Mouse (Mus musculus) spleen, adult 12 weeks (tissue): ENCODE data around the gene Vipr2.
A peak's percentile ranks its signal among the peaks of the same experiment; 100 is the strongest.

Experiments
- DNase-seq: peaks from one replicate; pipeline ENCODE4 v3.0.0; 2022; ENCODE audit warnings: low spot score

Vipr2 gene

DNA sequence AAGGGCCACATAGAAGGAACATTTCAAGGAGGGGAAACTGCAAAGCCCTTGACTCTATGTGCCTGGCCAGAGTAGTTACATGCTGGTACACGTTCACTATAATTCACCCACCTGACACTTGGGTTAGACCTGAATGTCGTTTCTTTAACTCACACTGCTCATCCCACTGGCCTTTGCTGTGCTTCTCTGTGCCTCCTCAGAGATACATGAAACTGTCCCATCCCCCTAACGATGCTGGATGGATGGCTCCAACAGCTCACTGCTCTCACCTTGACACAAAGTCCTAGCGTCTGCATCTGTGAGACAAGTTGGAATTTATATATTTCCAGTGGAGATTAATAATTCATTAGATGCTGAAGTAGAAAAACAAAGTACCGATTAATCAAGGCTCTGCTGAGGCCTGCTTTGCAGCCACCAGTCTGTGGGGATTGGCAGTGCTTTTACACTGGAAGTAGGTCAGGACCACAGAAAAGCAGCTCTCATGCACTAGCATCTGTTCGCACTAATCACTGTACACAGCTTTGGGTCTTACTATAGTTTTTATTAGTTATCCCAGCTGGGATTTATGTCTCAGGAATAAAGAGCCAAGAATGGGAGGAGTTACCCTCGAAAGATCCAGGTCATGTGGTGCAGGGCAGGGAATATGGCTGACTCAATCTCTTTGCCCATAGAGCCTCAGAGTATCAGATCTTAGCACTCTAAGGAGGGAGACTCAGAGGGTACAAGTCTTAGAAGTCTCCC, 79.4 kb downstream of the Vipr2 start:
- no peak for DNase-seq

DNA sequence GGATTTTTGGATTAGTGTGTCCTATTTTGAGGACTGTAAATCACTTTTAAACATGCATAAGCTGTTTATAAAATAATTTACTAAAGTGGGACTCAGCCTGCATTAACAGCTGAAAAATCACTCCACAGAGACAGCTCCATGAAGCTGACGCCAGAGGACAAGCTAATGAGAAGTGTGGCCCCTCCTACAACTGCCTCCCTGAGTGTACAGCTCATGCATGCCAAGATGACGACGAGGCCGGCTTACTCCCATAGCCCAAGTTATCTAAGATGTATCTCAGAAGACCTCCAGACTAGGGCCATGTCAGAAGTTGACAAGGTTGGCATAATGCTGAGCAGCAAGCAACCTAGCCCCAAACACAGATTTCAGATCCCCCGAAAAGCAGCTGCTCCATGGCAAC, 81.7 kb downstream of the Vipr2 start:
- no peak for DNase-seq

DNA sequence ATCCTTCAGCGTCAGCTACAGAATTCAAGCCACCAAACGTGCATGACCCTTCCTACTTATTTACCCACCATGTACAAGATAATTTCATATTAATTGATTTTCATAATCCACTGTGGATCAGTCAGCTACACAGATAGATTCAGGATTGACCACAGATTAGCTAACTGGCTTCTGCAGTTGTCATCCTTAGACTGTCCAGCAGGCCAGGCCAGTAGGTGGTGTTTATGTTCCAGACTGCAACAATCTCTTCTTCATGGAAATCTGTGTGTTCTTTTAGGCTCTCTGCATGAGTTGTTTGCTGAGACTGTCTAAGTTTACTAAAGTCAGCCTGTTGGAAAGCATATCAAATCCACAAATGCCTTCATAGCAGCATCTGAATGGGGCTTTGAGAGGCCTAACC, 82.2 kb downstream of the Vipr2 start:
- DNase-seq, result no peak

DNA sequence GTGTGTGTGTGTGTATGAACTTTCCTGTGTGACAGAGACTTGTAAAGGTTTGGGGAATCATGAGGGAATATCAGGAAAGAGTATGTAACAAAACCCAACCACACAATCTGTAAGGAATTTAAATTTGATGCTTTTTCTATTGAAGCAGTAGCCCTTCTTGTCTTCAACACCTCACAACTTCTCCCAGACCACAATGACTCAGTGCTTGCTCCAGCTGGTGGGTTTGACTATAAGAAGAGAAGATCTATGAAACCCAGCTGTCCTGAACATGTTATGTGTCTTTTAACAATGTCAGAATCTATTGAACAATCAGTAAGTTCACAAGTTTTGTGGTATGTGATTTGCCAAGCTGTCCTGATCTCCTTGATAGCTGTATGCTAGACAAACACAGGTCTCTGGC, 87.8 kb downstream of the Vipr2 start:
- DNase-seq, result no peak

DNA sequence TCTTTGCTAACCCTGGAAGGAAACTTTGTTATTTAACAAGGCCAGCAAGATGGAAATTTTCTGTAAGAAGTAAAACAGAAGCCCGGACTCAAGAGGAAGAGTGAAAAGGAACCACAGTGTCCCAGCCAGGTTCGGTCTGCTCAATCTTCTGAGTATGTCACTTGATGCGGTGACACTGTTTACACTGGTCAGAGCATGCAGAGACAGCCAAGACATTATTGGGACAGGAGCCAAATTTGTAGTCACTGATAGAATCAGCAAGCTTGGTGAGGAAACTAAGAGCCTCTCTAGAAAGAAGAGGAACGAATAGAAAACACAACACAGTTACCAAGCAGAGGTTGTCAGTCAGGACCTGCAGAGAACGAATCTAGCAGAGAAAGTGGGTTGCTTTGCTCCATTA, 92.1 kb downstream of the Vipr2 start:
- DNase-seq, result no peak

DNA sequence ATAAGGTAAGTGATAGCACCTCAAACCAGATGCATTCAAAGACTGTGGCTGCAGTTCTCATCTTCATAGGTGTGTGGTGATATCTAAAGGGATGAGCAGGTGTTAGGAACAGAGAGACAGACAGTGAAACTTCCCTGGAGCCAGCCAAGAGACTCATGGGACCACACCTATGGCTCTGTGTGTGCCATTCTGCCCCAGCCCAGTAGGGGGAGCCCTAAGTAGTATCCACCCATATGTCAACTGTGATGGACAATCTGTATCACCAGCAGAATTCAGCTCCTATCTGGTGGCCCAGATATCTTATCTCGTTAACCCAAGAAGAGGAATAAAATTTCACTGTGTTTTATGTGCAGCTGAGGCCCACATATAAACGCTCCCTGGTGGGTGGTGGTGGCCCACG, 99.4 kb downstream of the Vipr2 start:
- peak; percentile 23 for DNase-seq

DNA sequence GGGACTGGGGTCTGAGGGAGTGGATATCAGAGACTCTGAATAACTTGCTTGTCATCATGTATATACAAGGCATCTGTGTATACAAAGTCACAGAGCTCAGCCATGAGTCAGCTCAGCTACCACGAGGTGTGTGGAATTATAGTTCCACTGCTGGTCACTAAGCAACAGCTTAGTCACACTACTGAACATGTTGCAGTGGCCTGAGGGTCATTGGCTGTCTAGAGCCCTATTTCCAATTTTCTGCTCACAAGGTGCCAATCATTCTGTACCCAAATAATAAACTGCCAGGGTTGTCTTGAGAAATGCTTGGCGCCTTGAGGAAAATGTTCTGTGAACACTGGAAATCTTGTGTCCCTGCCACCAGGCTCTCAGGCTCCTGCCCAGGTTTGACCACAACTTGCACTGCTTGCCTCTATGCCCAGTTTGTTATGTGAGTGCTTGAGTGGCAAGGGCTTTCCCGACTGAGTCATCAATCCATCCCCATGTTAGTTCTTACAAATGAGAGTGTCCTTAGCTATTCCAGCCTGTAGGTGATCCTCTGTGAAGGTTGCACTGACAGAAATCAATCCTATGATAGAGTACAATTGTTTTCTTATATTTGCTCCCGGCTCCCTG, 104.0 kb downstream of the Vipr2 start:
- no peak for DNase-seq

DNA sequence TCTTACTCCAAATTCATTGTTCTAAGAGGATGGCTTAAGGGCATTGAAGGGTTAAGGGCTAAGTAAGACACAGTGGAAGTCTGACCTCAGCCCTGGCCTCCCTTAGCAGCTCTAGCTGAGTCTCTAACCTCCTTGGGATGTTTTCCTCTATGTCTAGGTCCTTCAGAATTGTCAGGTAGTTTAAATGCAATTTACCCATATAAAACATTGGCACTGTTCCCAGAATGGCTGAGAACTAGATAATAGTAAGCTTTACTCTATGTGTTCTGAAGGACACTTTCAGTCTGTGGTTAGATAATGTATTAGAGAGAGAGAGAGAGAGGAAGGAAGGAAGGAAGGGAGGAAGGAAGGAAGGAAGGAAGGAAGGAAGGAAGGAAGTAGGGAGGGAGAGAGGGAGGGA, 104.8 kb downstream of the Vipr2 start:
- DNase-seq, result no peak

DNA sequence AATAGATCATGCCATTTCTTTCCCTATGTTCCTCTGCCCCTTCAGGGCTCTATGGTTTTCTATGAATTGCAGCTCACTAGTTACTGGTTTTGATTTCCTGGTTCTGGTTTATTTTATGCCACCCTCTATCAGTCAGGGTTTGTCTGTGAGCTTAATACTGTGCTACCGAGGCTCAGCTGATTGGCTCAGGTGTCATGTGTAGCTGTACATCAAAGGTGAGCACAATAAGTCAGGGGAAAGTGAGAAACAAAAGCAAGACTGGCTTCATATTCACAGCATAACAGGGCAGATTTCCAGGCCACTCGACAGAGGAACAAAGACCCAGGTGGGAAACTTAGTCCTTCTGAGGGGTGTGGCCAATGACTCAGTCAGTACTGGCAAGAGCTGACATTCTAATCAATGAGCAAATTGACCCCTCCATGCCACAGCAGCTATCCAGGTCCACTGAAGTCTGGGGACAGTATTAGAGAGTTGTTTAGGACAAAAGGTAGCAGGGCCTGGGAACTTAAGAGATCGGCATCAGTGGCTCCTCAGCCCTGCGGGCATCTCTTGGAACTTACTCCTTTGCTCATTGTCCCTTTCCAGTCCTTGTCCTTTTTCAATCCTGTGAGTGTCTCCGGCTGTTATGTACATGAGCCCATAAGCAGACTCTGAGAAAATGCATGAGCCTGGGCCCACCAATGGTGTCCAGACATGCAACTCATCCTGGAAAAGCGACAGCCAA, 105.8 kb downstream of the Vipr2 start:
- no peak for DNase-seq

DNA sequence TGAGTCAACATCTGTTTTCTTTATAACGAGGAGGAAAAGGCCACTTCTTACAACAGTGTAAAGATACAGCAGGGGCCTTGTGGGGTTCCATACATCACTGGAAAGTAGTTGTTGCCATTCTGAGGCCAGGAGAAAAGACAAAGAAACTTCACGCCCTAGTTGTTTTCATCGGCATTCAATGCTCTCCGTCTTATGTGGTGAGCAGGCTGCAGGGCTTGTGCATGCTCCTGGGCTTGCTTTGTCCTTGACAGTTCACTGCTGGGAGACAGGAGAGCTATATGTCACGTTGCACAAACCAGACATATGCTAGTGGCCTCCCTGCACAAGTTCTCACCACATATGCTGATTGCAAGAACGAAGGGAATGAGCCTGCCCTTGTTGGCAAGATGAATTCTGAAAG, 116.4 kb downstream of the Vipr2 start:
- no peak for DNase-seq

DNA sequence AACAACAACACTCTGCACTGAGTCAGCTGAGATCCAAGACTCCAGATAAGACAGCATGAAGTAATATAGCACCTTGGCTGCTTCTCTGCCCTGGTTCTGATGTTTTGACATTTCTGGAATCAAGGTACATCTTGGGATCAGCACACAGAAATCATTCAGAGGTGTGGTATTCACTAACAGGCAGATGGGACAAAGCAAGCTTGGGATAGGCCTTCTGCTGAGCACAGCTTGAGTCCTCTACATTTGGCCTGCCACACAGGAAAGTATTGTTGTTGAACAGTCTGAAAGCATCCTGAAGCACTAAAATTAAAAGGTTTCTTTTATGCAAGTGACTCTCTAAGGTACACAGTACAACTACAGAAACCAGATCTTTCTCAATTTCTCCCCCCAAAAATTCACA, 117.1 kb downstream of the Vipr2 start:
- DNase-seq, result no peak
